Mouse (Mus musculus) olfactory bulb, adult 2 months (tissue): ENCODE measurements around the gene Plcb2.

Experiments
- CTCF ChIP-seq: fragments of 200-500 bp; IDR thresholded peaks from 2 replicates; pipeline ENCODE4 v1.5.1; 2012; ENCODE audit warnings: low read depth, mild to moderate bottlenecking, low read length, moderate library complexity; ENCODE audit not compliant: insufficient read depth
- POLR2A ChIP-seq: fragments of 200-500 bp; IDR thresholded peaks from 2 replicates; pipeline ENCODE4 v1.6.1; 2012; ENCODE audit warnings: mild to moderate bottlenecking, low read depth, low read length, moderate library complexity; ENCODE audit not compliant: insufficient read depth

GRCm38 (mm10) chr2:118776295-118776694 lies 48.1 kb upstream of the Plcb2 start:
- TF ChIP-seq CTCF: no peak
- no peak for TF ChIP-seq POLR2A
